Mouse (Mus musculus) CD8-positive naive resting alpha-beta T cell, adult 2 months (primary cell): Measurements from ENCODE around the gene Gpr6.

ENCODE experiments used
- DNase-seq, 2 experiments: peaks; one replicate each; pipeline ENCODE4 v3.0.0; 2022; ENCODE audit warnings: low read depth in 2 of 2, low spot score in 2 of 2

Gene Gpr6

GRCm38 (mm10) chr10:41072116-41072515, at the start of gene Gpr6:
Gpr6 (minus strand) TSS chr10:41072285.
- no peak for DNase-seq

GRCm38 (mm10) chr10:41100060-41100459, 28.0 kb upstream of the Gpr6 start:
- no peak for DNase-seq

DNA sequence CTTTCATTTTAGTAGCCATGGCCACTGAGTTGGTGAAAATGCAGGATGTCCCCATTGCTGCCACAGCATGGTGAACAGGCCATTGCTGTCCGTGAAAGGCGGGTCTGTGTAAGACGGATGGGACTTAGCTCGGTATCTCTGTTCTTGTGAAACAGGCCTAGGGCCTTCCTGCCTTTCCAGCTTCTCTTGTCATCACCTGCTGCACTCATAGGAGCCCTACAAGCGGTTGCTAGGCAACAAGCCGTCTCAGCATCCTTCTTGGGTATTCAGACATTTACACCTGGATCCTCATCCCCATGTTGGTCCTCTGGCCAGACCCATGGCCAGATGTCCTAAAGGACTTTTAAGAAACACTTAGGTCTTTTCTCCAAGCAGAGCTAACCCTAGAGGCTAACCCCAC, 26.1 kb upstream of the Gpr6 start:
- DNase-seq, result no peak

DNA sequence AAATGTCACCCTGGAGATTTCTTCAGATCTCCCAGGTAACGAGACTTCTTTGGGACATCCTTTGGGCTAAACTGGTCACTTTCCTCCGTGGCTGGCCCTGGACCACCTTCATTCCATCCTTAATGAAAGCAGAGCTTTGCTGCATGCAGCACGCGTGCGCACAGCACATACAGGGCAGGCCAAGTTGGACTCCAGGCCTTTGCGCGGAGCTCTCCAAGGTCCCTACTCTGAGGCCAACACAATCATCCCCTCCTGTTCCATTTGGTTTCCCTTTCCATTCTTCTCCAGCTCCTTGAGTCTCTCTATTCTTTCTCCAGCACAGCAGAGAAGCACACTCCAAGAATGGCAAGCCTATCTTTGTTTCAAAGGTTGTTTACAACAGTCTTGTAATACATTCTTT, 16.8 kb upstream of the Gpr6 start:
- no peak for DNase-seq

DNA sequence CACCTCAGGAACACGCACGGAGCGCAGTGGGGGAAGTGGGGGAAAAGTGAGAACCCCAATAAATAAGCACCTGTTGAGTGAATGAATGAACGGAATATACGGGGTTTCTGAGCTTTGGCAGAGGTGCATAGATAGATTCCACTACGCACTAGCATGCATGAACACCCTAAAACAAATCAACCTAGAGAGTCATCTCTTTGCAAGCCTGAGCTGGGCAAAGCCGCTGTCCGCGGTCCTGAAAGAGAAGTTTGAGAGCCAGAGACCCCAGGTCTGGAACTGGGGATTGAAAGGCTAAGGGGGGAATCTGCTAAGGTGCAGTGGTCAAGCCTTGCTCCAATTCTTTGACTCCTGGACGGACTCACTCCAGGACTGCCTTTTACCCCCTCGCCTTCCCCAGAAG, 389 bp downstream of the Gpr6 start:
- no peak for DNase-seq

- DNase-seq, result no peak
These were observed 1.1 kb downstream of the Gpr6 start for GRCm38 (mm10) chr10:41070693-41071651.

GRCm38 (mm10) chr10:41060250-41060831, 11.7 kb downstream of the Gpr6 start:
- DNase-seq, result no peak

GRCm38 (mm10) chr10:41055581-41055980, 16.5 kb downstream of the Gpr6 start:
- DNase-seq, result no peak

DNA sequence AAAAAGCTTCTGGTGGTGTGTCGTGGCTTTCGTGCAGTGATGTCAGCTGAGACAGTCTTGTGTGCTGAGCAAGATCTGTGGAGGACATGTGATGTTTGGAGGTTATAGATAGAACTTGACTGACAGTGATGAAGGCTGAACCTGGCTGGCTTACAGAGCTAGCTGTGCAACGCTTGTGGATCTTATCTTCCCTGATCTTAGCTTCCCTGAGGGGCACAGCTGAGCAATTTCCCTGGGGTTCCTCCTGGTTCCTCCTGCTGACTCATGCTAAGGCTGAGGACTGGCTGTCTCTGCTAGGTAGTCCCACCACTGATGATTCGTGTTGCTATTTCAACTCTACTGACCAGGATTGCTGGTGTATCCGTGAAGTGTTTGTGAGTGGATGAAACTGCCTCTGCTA, 18.1 kb downstream of the Gpr6 start:
- no peak for DNase-seq

- DNase-seq, result no peak
These were observed 29.8 kb downstream of the Gpr6 start for GRCm38 (mm10) chr10:41042272-41042671.

DNA sequence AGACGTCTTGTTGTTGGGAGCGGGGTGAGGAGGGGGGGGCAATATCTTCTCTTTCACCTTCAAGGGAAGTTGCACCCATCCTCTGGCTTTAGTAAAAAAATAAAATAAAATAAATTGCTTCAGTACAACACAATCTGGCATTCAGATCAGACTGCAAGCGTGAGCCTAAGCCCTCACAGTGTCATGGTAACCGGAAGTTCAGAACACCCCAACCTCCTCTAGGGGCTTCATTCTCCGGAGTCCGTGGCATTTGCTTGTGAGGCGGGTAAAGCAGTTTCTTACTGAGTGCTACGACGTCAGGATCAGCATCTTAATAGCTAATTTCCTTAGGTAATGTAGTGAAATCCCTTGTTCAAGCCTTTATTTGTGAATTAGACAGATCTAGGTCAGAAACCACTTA, 30.6 kb downstream of the Gpr6 start:
- DNase-seq, result no peak

- no peak for DNase-seq
These were observed 31.5 kb downstream of the Gpr6 start for GRCm38 (mm10) chr10:41040530-41041085.

GRCm38 (mm10) chr10:41038476-41038875, 33.6 kb downstream of the Gpr6 start:
- DNase-seq, result no peak

DNA sequence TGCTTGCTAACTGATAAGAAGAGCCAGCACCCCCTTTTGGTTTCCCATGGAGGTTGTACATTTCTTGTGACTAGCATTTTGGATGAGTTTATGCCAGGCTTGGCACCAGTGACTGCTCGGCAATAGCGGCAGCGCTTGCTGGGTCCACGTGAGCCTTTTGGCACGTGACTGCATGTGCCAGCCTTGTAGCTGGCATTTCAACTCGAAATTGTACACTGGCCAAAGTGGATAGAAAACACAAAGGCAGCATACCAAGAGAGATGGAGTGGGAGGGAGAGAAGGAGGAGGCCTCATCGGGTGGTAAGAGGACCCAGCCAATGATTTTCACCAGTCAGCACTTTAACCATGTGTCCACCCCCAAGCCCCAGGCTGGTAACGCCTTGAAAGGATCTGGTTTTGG, 34.4 kb downstream of the Gpr6 start:
- no peak for DNase-seq

DNA sequence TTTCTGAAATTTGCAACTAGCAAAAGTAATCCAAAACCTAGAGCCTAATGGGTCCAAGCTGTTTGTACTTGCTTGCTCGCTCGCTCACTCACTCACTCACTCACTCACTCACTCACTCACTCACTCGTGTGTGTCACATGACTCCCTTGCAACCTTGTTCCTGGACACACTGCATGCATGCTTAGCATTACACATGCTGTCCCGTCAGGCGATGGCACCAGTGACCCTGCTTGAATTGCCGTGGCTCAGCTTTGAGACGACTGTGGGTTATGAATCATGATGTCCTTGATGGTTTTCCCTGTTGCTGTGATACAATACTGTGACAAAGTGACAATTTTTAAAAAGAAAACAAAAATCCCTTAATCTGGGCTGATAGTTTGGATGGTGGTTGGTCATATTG, 39.3 kb downstream of the Gpr6 start:
- no peak for DNase-seq

GRCm38 (mm10) chr10:41024860-41025259, 47.2 kb downstream of the Gpr6 start:
- no peak for DNase-seq

DNA sequence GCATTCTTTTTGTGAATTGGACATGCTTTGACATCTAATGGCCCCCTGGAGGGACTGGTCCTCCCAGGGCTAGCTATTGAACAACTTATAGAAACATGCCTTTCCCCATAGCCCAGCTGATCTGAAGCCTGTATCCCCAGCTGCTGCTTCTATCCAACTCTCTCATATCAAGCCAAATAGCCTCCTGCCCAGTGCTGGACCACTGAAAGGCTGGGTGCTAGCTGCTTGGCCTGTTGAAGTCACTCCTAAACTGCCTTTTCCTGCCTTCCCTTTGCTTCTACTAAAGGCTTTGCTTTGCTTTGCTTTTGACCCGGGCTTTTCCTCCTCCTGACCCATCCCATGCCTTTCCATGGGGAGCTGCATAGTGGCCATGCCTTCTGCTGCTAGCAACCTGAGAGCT, 47.7 kb downstream of the Gpr6 start:
- DNase-seq, result no peak

DNA sequence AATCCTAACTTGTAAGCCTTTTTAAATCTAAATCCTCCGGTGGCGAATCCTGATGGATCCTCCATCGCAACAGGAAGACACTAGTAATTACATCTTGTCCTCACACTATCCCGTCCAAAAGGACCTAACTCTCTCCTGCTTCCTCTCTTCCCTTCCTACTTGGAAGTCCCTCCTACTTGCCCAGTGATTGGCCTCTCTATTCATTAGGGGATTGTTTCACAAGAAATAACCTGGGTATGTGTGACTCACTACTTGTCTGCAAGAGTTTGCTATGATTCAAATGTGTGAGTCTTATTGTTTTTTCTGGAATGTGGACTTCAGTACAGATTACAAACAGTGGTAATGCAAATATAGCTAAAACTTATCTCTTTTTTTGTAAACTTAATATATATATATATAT, 49.9 kb downstream of the Gpr6 start:
- no peak for DNase-seq
